Mouse (Mus musculus): Measurements from ENCODE around the gene B9d2. TPM values are rescaled to one million over a fixed set of nuclear protein-coding genes. Genes with fewer than 3 reads are reported as not detected.
A peak's percentile ranks its signal among the peaks of the same experiment; 100 is the strongest.
"Not testable (repeated sequence)": the region's sequence is repeated elsewhere in the genome, so short reads cannot be mapped to it uniquely, and the experiment has no call there.

Gene B9d2
- total and polyA plus RNA-seq, 3 experiments: 12.2 to 69.9 (median 26.4) TPM

DNA sequence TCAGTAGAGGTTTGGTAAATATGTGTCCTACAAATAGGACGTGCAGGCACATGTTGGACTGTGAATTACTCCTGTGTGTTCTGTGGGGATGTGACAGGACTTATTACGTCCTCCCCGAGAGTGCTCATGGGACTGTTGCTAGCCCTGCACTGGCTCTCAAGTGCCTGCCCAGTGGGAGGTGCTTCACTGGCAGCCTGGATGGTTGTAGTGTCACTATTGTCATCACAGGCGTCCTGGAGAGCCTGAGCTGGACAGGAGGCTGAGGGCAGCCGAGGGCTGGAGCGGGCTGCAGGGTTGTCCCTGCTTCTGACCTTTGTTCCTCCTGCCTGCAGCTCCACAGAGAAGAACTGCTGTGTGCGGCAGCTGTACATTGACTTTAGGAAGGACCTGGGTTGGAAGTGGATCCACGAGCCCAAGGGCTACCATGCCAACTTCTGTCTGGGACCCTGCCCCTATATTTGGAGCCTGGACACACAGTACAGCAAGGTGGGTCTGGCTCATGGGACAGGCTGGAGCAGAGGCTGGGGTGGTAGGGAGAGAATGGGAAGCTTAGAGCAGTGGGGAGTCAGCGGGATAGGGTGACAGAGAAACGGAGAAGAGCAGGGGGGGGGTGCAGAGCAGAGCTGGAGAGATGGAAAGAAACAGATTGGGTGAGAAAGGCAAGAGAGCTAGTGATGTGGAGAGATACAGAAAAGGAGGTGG is 23.4 kb downstream of the B9d2 start:
- DNase-seq: peak; percentile 54

DNA sequence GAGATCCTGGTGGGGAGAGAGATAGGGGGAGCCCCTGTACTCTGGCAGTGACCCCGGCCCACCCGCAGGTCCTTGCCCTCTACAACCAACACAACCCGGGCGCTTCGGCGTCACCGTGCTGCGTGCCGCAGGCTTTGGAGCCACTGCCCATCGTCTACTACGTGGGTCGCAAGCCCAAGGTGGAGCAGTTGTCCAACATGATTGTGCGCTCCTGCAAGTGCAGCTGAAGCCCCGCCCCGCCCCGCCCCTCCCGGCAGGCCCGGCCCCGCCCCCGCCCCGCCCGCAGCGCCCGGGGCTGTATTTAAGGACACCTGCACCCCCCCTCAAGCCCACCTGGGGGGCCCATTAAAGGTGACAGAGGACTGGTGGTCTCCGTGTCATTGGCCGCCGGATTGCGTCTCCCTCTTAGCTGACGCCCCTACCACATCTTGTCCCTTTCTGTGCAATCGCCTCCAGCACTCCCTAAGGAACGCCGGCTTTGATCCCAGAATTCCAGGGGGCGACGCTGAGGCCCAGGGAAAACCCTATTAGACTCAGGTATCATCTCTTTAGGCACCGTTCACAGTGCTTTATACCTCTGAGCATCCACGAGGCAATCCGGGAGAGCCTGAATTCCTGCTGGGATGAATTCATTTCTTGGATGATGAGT is 24.3 kb downstream of the B9d2 start:
- DNase-seq: peak; percentile 36

DNA sequence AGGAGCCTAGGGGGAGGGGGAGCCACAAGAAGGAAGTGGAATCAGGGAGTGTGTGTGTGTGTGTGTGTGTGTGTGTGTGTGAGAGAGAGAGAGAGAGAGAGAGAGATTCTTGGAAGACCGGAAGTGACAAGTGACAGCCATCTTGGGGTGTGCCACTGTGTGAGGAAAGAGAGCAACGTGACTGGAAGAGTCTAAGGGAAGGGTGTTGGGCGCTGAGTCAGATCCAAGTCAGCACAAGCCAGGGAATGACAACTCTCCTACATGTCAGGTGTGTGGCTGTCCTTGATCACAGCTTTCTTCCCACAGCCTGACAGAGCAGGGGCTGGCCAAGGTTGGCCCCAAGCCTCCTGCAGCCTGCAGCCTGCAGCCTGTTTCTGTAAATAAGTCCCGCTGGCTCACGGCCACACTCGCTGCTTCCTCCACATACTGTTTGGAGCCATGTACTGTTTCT is 25.2 kb downstream of the B9d2 start:
- peak; percentile 45 for DNase-seq

DNA sequence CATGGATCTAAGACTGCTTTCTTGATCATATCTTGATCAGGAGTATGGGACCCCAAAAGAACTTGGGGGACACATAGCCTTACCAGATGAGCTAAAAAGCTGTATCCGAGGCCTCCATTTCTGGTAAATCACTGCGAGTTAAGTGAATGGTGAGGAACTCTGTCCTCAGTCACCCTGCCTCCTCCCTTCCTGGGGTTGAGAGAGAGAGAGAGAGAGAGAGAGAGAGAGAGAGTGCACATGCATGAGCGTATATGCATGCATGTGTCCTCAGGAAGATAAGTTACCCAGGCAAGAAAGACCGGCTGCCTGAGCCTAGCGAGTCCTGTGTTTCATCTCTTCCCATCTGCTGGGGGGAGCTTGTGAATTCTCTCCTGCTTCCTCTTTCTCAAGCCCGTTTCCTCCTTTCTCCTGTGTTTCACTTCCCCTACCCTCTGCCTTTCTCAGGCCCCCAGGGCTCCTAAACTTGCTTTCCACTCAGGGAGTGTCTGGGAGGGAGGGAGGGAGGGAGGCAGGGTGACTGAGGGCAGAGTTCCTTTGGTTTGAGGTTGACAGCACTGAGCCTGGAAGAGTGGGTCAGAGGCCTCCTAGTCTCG is 26.1 kb downstream of the B9d2 start:
- DNase-seq: no peak

DNA sequence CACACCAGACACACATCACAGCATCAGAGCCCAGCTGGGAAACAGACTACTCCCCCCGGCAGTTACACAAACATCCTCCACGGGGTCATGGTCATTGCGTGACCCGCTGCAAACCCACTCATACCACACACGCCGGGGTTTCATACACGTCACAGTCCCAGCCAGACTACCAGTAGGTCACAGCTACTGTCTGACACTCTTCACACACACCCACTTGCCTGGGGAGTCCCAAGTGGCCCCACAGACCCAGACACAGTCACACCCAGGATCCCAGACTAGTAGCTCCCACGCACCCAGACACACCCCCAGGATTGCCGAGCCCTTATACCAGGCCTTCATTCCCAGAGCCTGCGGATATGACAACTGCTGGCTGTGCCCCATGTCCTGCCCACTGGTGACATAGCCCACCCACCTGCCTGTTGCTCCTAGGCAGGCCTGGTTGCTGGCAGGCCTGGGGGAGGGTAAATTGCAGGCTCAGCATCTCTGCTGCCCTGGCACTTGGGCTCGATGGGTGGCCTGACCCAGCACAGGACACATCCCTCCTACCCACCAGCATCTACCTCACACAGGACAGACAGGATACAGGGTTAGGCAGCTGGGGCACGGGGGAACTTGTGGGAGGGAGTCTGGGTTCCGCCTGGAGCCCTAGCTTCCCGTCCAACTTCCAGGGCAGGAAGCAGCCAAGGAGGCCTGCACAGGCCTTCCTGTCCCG is 27.2 kb downstream of the B9d2 start:
- peak; percentile 72 for DNase-seq

DNA sequence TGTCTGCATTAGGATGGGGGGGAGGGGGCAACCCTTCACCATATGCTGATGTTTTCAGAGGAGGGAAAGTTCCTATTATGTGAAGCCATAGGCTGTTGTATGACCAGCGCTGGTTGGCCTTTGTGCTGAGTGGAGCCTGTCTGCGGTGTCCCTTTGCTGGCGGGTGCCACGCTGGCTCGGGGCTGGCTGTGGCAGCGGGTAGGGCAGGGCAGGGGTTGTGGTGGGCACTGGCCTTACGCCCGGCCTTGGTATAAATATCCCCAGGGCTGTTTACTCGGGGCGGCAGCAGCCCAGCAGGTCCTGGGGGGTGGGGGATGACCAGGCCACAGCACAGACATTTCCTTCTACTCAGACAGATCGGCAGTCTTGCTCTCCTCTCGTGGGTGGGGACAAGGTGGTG is 29.4 kb downstream of the B9d2 start:
- peak; percentile 29 for DNase-seq

DNA sequence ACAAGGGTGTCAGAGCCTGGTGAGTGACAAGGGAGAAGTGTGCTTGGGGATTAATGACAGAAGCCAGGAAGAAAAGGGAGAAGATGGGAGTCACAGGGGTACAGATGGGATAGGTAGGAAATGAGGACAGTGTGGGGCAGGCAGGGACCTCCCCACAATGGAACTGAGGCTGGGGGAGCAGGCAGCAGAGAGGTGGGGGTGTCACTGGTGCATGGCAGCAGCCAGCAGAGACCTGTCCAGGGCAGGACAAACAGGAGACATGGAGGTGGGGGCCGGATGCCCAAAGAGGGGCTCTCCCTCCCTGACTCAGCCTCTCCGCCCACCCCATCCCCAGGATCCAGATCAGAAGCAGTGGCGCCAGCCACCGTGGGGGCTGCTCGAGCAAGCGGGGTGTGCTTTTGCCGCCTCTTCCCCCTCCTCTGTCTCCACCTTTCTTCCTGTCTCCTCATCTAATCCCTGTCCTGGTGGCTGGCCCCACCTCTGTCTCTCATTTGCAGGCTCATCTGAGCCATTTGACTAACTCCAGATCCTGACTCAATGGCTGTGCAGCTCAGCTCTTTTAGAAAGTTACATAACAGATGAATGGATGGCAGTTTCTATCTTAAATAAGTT is 30.0 kb downstream of the B9d2 start:
- peak; percentile 41 for DNase-seq

DNA sequence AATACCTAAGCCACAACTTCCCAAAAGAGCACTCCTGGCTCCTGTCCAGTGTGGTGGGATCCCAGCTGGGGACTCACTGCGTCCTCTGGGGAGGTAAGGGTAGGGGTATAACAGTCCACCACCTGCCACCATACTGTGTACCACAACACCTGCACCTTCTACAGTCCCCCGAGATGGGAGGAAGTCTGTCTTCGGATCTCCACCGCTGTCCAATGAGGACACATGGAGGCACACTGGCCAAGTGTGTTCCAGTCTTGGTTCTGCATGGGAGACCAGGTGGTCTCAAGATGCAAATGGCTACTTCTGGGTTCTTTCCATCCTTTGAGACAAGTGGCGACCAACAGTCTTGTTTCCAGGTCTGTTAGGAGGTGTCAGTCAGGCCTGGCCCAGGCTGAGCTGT is 30.6 kb downstream of the B9d2 start:
- DNase-seq: no peak

DNA sequence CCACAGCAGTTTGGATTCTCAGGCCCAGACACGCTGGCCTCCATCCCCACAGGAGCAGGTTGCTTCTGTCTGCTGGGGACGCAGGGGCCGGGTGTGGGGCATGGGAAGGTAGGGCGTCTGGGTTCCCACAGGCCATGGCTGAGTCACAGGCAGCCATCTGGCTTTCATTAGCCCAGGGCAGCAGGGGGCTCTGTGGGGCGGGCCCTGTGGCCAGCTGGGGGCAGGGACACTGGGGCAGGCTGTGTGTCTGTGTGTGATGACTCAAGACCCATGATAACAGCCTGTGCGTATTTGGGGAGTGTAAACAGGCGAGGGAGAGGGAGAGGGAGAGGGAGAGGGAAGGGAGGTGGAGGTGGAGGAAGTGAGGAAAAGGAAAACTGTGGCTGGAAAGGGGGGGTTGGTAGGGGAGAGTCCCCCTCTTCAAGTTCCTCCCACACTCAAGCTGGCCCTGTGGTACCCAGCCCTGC is 31.2 kb downstream of the B9d2 start:
- peak; percentile 78 for DNase-seq

DNA sequence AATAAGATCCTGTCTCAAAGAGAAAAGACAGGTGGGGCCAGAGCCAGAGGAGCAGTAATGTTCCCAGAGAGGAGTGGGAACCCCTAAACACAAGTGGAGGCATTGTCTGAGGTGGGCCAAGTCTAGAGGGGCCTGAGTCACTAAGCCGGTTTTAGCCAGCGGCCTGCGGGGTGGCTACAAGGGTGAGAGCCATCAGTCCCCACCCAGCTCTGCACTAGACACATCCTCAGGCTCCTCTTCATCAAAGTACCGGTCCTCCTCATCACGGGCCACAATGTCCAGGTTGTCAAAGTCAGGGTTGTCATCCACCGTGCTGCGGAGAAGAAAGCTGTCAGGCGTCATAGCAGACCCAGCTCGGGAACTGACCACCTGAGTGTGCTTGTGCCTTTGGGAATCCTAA is 32.2 kb downstream of the B9d2 start:
- no peak for DNase-seq

DNA sequence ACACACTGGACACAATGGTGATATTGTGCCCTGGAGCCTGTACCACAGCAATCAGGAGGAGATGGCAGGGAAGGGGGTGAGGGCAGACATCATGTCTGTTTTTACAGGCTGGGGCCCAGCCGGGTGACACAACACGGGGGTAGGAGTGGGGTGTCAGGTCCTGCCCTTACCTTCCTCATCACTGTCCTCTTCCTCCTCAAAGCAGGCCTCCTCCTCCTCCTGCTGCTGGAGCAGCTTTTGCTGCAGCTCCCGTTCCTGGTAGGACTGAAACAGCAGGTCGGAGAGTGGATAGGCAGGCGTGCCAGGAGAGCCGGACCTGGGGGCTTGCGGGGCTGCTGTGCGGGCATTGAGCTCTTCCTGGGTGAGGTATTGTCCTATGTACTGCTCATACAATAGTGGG is 34.0 kb downstream of the B9d2 start:
- no peak for DNase-seq

DNA sequence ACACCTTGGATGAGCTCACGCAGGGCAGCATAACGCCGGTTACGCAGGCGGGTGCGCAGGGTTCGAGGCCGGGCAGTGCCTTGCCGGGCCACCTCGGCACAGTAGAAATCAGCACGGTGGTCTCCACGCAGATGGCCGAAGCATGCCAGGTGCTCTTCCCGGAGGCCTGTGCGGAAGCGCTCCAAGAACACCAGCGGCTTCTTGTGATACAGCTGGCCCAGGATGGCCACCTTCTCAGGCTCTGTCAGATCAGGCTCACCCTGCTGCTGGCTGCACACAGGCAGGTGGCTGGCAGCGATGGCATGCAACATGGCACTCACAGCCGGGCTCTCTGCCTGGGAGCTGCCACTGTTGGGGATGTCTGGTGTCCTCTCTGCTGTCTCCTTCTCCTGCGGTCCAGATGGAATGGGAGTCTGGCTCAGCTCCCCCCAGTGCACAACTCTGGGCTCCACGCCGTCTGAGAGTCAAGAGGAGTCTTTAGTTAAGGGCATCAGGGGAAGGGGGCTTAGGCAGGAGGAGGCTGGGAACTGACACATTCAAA is 35.2 kb downstream of the B9d2 start:
- no peak for DNase-seq

DNA sequence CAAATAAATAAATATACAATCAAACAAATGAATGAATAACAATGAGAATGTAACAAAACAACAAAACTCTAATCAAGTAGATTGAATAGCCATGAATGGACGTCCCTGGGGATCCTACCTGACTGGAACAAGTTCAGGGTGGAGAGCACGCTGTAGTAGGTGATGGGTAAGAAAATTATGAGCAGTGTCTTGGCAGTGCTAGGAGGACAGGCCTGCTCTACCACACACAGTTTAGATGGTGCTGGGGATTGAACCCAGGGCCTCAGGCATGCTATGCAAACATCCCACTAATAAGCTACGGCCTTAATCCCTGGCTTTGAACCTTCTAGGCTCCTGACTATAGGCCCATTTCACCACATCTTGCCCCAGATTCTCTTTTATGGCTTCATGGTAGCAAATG is 36.9 kb downstream of the B9d2 start:
- no peak for DNase-seq

DNA sequence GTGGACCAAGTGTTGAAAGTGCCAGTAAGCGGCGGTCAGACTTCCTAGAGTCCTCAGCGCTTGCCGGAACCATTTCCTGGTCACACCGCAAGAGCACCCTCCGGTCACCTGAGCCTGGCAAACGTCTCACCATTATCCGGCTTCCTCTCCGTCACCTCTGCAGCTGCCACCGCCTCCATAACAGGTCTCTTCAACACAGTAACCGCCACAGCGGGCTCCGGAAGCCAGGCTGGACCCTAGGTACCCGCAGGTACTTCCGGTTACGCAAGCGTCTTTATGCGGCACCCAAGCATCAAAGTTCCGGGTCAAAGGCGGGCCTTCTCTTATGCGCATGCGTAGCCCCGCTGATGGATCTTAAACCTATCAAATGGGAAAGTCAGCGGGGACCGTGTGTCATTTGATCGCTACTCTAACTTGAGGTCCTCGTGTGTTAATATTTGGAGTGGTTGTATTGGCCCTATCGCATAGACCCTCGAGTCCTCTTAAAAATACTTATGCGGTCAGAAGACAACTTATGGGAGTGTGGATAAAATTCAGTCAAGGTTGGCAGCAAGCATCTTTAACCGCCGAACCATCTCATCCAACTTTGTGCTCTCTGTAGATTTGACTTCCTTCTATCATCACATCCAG is 38.3 kb downstream of the B9d2 start, which contains the start of gene Ccdc97:
Ccdc97 (minus strand) TSS at position 301 of the 630 bp plus-strand sequence.
- peak; percentile 95 for DNase-seq

DNA sequence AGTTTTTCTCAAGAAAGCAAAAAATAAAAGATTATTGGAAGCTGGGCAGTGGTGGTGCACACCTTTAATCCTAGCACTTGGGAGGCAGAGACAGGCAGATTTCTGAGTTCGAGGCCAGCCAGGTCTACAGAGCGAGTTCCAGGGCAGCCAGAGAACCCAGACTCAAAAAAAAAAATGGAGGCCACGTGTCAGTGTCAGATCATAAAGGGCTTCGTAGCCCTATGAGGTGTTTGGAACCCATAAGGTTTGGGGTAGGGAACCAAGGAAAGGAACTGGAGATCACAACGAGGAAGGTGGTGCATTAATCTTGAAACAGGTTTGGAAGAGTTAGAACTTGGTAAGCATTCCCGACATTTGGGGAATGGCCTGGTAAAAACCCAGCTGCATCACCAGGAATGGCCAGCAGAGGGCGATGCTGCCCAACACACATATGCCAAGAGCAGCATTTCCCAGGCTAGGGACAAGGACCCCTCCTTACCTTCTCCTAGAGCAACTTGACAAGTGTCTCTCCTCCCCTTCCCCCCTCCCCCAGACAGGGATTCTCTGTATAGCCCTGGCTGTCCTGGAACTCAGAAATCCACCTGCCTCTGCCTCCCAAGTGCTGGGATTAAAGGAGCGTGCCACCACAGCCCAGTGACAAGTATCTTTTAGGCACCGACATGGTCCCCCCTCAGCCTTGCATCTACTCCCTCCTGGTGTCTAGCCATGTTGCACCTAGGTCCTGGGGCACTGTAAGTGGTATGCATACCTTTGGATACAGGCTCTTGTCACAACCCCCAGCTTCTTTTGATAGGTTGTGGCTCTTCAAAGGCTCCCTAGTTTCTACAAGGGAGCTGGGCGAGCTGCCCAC is 39.4 kb downstream of the B9d2 start:
- peak; percentile 78 for DNase-seq

DNA sequence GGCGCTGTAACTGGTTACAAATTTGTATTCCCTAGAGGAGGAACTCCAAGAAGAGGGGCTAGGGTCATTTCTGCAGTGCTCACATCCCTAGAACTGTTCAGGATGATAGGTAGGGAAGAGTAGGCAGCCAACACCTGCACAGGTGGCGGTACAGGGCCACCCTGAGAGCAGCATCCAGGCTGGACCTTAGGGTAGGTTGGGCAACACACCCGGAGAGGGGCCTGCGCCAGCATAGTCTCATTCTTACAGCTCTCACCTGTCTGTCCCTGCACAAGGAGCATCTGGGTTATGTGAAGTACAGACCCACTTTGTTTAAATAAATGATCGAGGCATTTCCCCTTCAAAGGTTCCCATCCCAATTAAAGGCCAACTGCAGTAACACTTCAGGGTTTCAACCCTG is 40.2 kb downstream of the B9d2 start:
- DNase-seq: no peak

DNA sequence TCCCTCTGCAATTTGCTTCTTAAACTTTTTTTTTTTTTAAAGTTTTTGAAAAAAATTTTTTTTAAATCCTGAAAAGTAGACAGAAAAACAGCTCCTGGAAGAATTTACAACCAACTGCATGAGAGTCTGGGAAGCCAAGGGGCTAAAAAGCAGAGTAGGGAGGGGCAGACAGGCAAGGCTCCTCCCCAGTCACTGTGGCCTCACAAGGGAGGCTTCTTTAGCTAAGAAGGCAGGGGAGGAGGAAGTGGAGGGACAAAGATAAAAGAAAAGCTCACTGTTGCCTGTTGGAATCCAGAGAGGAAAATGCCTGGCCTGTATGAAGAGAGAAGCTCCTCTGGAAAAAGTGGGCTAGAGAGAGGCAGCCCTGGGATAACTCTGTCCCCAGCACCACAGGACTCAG is 41.2 kb downstream of the B9d2 start:
- not testable (repeated sequence) for DNase-seq

DNA sequence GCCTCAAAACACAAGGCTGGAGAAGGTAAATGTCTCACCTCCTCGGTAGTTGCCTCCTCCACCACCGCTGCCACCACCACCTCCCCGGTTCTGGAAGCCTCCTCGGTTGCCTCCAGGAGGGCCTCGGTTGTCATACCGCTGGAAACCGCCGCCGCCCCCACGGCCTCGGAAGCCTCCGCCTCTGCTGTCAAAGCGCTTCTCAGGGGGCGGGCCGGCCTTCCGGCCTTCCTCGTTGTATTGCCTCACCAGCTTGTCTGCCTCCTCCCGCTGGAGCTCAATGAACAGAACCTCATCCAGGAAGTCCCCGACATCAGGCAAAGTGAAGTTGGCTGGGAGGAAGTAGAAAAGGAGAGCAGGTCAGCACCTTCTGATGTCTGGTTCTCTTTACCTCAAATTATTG is 45.3 kb downstream of the B9d2 start:
- no peak for DNase-seq

DNA sequence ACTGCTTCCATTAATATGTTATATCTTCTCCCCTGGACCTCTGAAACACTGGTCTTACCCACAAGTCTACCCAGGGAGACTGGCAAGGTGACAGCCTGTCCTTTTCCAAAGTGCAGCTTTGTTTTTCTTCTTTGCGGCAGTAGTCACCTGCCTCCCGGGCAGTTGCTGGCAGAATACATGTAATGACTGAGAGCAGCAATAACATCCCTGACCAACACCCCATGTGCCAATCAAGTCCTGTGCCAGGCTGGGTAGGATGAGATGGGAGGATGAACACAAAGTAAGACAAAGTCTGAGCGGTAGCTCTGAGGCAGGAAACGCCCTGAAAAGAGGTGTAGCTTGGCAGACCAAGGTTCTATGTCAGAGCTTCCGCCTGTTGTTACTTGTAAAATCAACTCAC is 47.2 kb downstream of the B9d2 start:
- DNase-seq: no peak

DNA sequence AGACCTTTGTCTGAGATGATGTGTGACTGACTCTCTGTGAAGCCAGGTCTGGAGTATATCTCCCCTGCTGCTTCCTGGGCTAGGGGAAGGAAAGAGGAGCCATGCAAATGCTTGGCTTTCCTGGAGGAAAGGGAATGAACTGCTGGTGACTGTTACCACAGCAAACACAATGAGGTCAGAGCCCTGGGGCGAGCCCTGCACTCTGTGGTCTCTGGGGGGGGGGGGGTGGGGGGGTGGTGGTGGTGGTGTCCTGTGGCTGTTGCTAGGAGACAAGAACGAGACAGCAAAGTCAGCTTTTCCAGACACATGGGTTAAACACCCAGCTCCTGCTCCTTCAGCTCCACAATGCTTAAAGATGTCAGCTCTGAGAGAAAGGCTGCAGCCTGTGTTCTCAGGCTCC is 48.8 kb downstream of the B9d2 start:
- no peak for DNase-seq

All from adrenal gland, adult 2 months (tissue).